Mouse (Mus musculus): Measurements from ENCODE around the gene Eml2. TPM values are rescaled to one million over a fixed set of nuclear protein-coding genes. Genes with fewer than 3 reads are reported as not detected.

The Eml2 gene
- polyA plus RNA-seq (2015; fragmentation: Nextera tagmentation; extraction: Ambion mirVana) = 8.9 and 10.8 TPM in 2 replicates

GRCm38 (mm10) chr7:19175708-19176515 lies at the start of gene Eml2:
Eml2 (plus strand) TSS chr7:19176421.
- Histone ChIP-seq H3K9ac (peak within 1 kb of the TSS; percentile 72), H3K4me3 (peak within 1 kb of the TSS; percentile 74), H3K4me1 (peaks cover 44% of the 10 kb centered on the region), H3K9me3 (no peaks in the 10 kb centered on the region), H3K27me3 (replicated peaks) (peaks cover 21% of the 10 kb centered on the region), H3K36me3 (replicated peaks) (no peaks in the 10 kb centered on the region), H3K27ac (peak within 1 kb of the TSS; percentile 83), H3K4me2 (peak within 1 kb of the TSS; percentile 75)
- ATAC-seq (replicated peaks) = peak; percentile 96
- WGBS = under 1% methylated on average over 30 of the region's 30 CpGs

GRCm38 (mm10) chr7:19127744-19128143 lies 48.5 kb upstream of the Eml2 start:
- H3K4me2 ChIP-seq = no peak overlapping the region
- no peak for ATAC-seq (replicated peaks)
- no peaks in the 10 kb centered on the region for H3K27me3 ChIP-seq (replicated peaks)
- no peaks in the 10 kb centered on the region for H3K9me3 ChIP-seq
- no peak overlapping the region for H3K9ac ChIP-seq
- WGBS = 90% methylated on average over 5 of the region's 5 CpGs
- no peak overlapping the region for H3K27ac ChIP-seq
- 0 out of 2 replicates have a peak, but pooled peaks cover 3% of the 10 kb centered on the region for H3K36me3 ChIP-seq (replicated peaks)
- H3K4me1 ChIP-seq = peaks cover 20% of the 10 kb centered on the region
- H3K4me3 ChIP-seq = no peak overlapping the region

- no peaks in the 10 kb centered on the region for H3K27me3 ChIP-seq (replicated peaks)
- H3K4me3 ChIP-seq = 0 out of 2 replicates have a peak overlapping the region, but pooled peaks have one; percentile 4
- ATAC-seq (replicated peaks) = no peak
- H3K4me1 ChIP-seq = peaks cover 20% of the 10 kb centered on the region
- no peaks in the 10 kb centered on the region for H3K9me3 ChIP-seq
- no peak overlapping the region for H3K4me2 ChIP-seq
- H3K36me3 ChIP-seq (replicated peaks) = 0 out of 2 replicates have a peak, but pooled peaks cover 3% of the 10 kb centered on the region
- H3K9ac ChIP-seq = no peak overlapping the region
- 0 out of 2 replicates have a peak overlapping the region, but pooled peaks have one; percentile 90 for H3K27ac ChIP-seq
- WGBS = 94% methylated on average over 5 of the region's 5 CpGs
Measured at GRCm38 (mm10) chr7:19129396-19129795, 46.8 kb upstream of the Eml2 start.

- Histone ChIP-seq H3K27me3 (replicated peaks) (no peaks in the 10 kb centered on the region), H3K4me2 (peak overlapping the region; percentile 69), H3K9ac (no peak overlapping the region), H3K4me1 (peaks cover 20% of the 10 kb centered on the region), H3K36me3 (replicated peaks) (peaks cover 9% of the 10 kb centered on the region; the same call in 1 of the 2 replicates), H3K27ac (peak overlapping the region; percentile 90), H3K4me3 (peak overlapping the region; percentile 56), H3K9me3 (no peaks in the 10 kb centered on the region)
- no peak for ATAC-seq (replicated peaks)
- WGBS = 28% methylated on average over 4 of the region's 4 CpGs
Measured at GRCm38 (mm10) chr7:19130657-19131056, 45.6 kb upstream of the Eml2 start.

- peak; percentile 98 for ATAC-seq (replicated peaks)
- peaks cover 20% of the 10 kb centered on the region for H3K4me1 ChIP-seq
Measured at GRCm38 (mm10) chr7:19131324-19131848, 44.8 kb upstream of the Eml2 start.

GRCm38 (mm10) chr7:19136168-19136567 lies 40.1 kb upstream of the Eml2 start:
- WGBS = 94% methylated on average over 13 of the region's 13 CpGs
- Histone ChIP-seq H3K9ac (no peak overlapping the region), H3K27ac (no peak overlapping the region), H3K4me2 (no peak overlapping the region), H3K27me3 (replicated peaks) (no peaks in the 10 kb centered on the region), H3K4me1 (peaks cover 6% of the 10 kb centered on the region), H3K36me3 (replicated peaks) (peaks cover 22% of the 10 kb centered on the region; the same call in 1 of the 2 replicates), H3K9me3 (no peaks in the 10 kb centered on the region), H3K4me3 (no peak overlapping the region)
- ATAC-seq (replicated peaks) = no peak

More at GRCm38 (mm10) chr7:19131324-19131848, 44.8 kb upstream of the Eml2 start:
- Histone ChIP-seq H3K4me2 (peak overlapping the region; percentile 69), H3K9me3 (no peaks in the 10 kb centered on the region), H3K36me3 (replicated peaks) (peaks cover 17% of the 10 kb centered on the region; the same call in 1 of the 2 replicates), H3K27ac (peak overlapping the region; percentile 90), H3K27me3 (replicated peaks) (no peaks in the 10 kb centered on the region), H3K4me3 (peak overlapping the region; percentile 56), H3K9ac (peak overlapping the region; percentile 58)
- WGBS = under 1% methylated on average over 39 of the region's 39 CpGs

GRCm38 (mm10) chr7:19136673-19137334 lies 39.4 kb upstream of the Eml2 start:
- no peaks in the 10 kb centered on the region for H3K9me3 ChIP-seq

GRCm38 (mm10) chr7:19137380-19137779 lies 38.8 kb upstream of the Eml2 start:
- no peak for ATAC-seq (replicated peaks)
- WGBS = 53% methylated on average over 5 of the region's 5 CpGs
- no peaks in the 10 kb centered on the region for H3K27me3 ChIP-seq (replicated peaks)
- no peaks in the 10 kb centered on the region for H3K9me3 ChIP-seq
- H3K27ac ChIP-seq = no peak overlapping the region
- peaks cover 22% of the 10 kb centered on the region; the same call in 1 of the 2 replicates for H3K36me3 ChIP-seq (replicated peaks)
- H3K9ac ChIP-seq = no peak overlapping the region
- no peak overlapping the region for H3K4me2 ChIP-seq
- H3K4me3 ChIP-seq = no peak overlapping the region
- H3K4me1 ChIP-seq = no peaks in the 10 kb centered on the region

More at GRCm38 (mm10) chr7:19136673-19137334, 39.4 kb upstream of the Eml2 start:
- no peak overlapping the region for H3K4me3 ChIP-seq
- H3K4me1 ChIP-seq = peaks cover 4% of the 10 kb centered on the region
- ATAC-seq (replicated peaks) = no peak; the same call in 1 of the 2 replicates
- no peak overlapping the region for H3K4me2 ChIP-seq
- peaks cover 22% of the 10 kb centered on the region; the same call in 1 of the 2 replicates for H3K36me3 ChIP-seq (replicated peaks)
- no peak overlapping the region for H3K9ac ChIP-seq
- no peak overlapping the region for H3K27ac ChIP-seq
- WGBS = 89% methylated on average over 38 of the region's 38 CpGs
- no peaks in the 10 kb centered on the region for H3K27me3 ChIP-seq (replicated peaks)

- no peak for ATAC-seq (replicated peaks)
- H3K9me3 ChIP-seq = no peaks in the 10 kb centered on the region
- H3K27ac ChIP-seq = no peak overlapping the region
- H3K27me3 ChIP-seq (replicated peaks) = no peaks in the 10 kb centered on the region
- 88% methylated on average over 10 of the region's 10 CpGs for WGBS
- peaks cover 25% of the 10 kb centered on the region for H3K4me1 ChIP-seq
- 0 out of 2 replicates have a peak, but pooled peaks cover 3% of the 10 kb centered on the region for H3K36me3 ChIP-seq (replicated peaks)
- no peak overlapping the region for H3K4me3 ChIP-seq
- H3K4me2 ChIP-seq = no peak overlapping the region
- no peak overlapping the region for H3K9ac ChIP-seq
Measured at GRCm38 (mm10) chr7:19146793-19147192, 29.4 kb upstream of the Eml2 start.

- H3K4me3 ChIP-seq = peak overlapping the region; percentile 54; the same call in 1 of the 2 replicates
- H3K4me2 ChIP-seq = peak overlapping the region; percentile 76
- no peaks in the 10 kb centered on the region for H3K27me3 ChIP-seq (replicated peaks)
- H3K9ac ChIP-seq = no peak overlapping the region
- peaks cover 4% of the 10 kb centered on the region; the same call in 1 of the 2 replicates for H3K36me3 ChIP-seq (replicated peaks)
- no peak overlapping the region for H3K27ac ChIP-seq
- WGBS = 65% methylated on average over 6 of the region's 6 CpGs
- H3K4me1 ChIP-seq = peaks cover 25% of the 10 kb centered on the region
- no peaks in the 10 kb centered on the region for H3K9me3 ChIP-seq
- ATAC-seq (replicated peaks) = no peak
Measured at GRCm38 (mm10) chr7:19147497-19148045, 28.6 kb upstream of the Eml2 start.

GRCm38 (mm10) chr7:19148180-19148874 lies 27.9 kb upstream of the Eml2 start:
- WGBS = 13% methylated on average over 20 of the region's 20 CpGs

More at GRCm38 (mm10) chr7:19148180-19148874, 27.9 kb upstream of the Eml2 start:
- H3K4me1 ChIP-seq = peaks cover 25% of the 10 kb centered on the region
- H3K9ac ChIP-seq = peak overlapping the region; percentile 71
- H3K27me3 ChIP-seq (replicated peaks) = no peaks in the 10 kb centered on the region
- peak overlapping the region; percentile 87 for H3K27ac ChIP-seq
- peak overlapping the region; percentile 76 for H3K4me2 ChIP-seq
- peak overlapping the region; percentile 54 for H3K4me3 ChIP-seq
- H3K36me3 ChIP-seq (replicated peaks) = peaks cover 11% of the 10 kb centered on the region; the same call in 1 of the 2 replicates
- ATAC-seq (replicated peaks) = no peak
- no peaks in the 10 kb centered on the region for H3K9me3 ChIP-seq

Data from midbrain, embryonic 15.5 days (tissue).